Mouse (Mus musculus) CH12.LX (cell line): ENCODE data around the gene Cldnd2.

Experiments used
- CTCF ChIP-seq, 2 experiments: IDR thresholded peaks in 1 of 2; conservative IDR thresholded peaks in 1 of 2; 2 replicates each; pipeline ENCODE4 v1.5.1; 2011 to 2012; ENCODE audit warnings: low read depth in 2 of 2, low read length in 2 of 2, improper control_type of control experiment in 1 of 2, inconsistent platforms in 1 of 2, mild to moderate bottlenecking in 1 of 2, moderate library complexity in 1 of 2
- E2F4 ChIP-seq: IDR thresholded peaks from 2 replicates; pipeline ENCODE4 v1.6.1; 2011; ENCODE audit warnings: low read depth, low read length, improper control_type of control experiment; ENCODE audit not compliant: insufficient replicate concordance
- HCFC1 ChIP-seq: IDR thresholded peaks from 2 replicates; pipeline ENCODE4 v1.6.1; 2012; ENCODE audit warnings: low read depth, mild to moderate bottlenecking, inconsistent platforms, low read length, improper control_type of control experiment
- JUND ChIP-seq: conservative IDR thresholded peaks from 2 replicates; pipeline ENCODE4 v1.6.1; 2011; ENCODE audit warnings: low read depth, low read length, improper control_type of control experiment
- NRF1 ChIP-seq: IDR thresholded peaks from 2 replicates; pipeline ENCODE4 v1.6.1; 2014; ENCODE audit warnings: low read depth, mild to moderate bottlenecking, inconsistent platforms, low read length, improper control_type of control experiment, moderate library complexity
- POLR2A ChIP-seq: IDR thresholded peaks from 2 replicates; pipeline ENCODE4 v1.6.1; 2011; ENCODE audit warnings: low read depth, mild to moderate bottlenecking, improper control_type of control experiment, low read length
- POLR2AphosphoS2 ChIP-seq: IDR thresholded peaks from 2 replicates; pipeline ENCODE4 v1.6.1; 2011; ENCODE audit warnings: low read depth, low read length, improper control_type of control experiment
- USF2 ChIP-seq: conservative IDR thresholded peaks from 2 replicates; pipeline ENCODE4 v1.6.1; 2011; ENCODE audit warnings: low read depth, low read length, improper control_type of control experiment
- ZC3H11A ChIP-seq: IDR thresholded peaks from 2 replicates; pipeline ENCODE4 v1.6.1; 2012; ENCODE audit warnings: low read depth, mild to moderate bottlenecking, inconsistent platforms, low read length, improper control_type of control experiment
- ZNF384 ChIP-seq: IDR thresholded peaks from 2 replicates; pipeline ENCODE4 v1.6.1; 2012; ENCODE audit warnings: low read depth, low read length, improper control_type of control experiment, inconsistent platforms

DNA sequence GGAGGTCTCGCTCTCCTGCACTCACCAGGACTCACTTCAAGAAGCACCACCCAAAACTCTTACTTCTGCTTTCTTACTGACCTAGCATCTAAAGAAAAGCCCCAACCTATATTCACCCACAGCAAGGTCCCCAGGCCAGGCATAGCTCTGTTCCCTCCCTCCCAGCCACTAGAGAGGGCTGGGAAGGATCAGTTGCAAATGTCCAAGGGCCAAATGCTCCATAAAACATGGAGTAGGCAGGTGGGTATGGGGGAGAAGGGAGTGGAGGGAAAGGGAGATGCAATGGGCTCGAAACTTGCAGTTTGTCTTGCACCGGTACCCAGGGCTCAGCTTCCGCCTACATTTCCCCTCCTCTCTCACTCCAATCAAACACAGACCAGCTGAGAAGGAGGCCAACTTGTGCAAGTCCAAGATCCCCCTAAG, 32.4 kb upstream of the Cldnd2 start, which contains the start of gene Siglecg:
- TF ChIP-seq CTCF (conservative IDR thresholded peaks at IDR 0.05 in 1 of 2, IDR thresholded peaks at IDR 0.05 in 1 of 2; ENCODE audit: low read depth in 2 of 2, low read length in 2 of 2) (no peak), ZC3H11A (no peak), NRF1 (no peak), HCFC1 (peak; percentile 31; the same call in 1 of the 2 replicates), E2F4 (no peak), USF2 (no peak), POLR2A (peak; percentile 75), JUND (no peak), POLR2AphosphoS2 (no peak), ZNF384 (no peak)
